Mouse (Mus musculus) mouse trophoblast stem cell (cell line): Measurements from ENCODE around the gene Gm17359.
"Not testable (repeated sequence)": the region's sequence is repeated elsewhere in the genome, so short reads cannot be mapped to it uniquely, and the experiment has no call there.

Experiments
- in situ Hi-C, 2 experiments: fragments of 300-500 bp; cut with MseI, MboI; formaldehyde crosslinking; loops; 2 replicates in 1 of 2; 3 replicates in 1 of 2; pipeline ENCODE4 v1.15.1; 2025

Gm17359 gene

DNA sequence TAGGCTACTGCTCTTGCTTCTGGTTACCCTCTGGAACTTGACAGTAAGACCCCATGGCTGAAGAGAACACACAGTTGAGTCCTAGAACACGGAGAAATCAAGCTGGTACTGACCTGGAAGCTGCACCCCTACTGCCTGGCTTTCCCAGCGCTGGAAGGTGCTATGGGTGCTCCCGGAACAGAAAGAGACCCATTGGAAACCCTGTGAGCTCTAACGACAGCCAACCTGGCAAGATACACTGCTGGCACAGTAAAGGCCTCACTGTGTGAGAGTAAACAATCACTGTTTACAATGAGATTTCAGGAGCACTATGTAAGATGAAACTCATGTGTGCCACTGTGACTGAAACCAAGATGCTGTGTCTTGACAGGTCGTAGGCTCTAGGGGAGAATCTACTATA is 78.6 kb downstream of the Gm17359 start:
- in situ Hi-C loops: no loop called here

DNA sequence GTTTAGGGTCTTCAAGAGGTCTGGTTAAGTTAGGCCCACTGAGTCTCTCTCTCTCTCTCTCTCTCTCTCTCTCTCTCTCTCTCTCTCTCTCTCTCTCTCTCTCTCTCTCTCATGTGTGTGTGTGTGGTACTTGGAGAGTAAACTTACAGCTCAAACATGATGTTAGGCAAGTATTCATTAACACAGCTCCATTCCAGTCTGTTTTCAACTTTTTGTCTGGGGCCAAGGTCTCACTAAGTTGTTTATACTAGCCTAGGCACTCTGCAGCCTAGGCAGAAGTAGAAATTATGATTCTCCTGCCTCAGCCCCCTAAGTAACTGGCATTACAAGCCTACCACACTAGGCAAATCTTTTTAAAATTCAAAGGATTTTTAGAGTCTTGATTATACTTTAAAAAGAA is 79.5 kb downstream of the Gm17359 start:
- in situ Hi-C loops: no loop called here

DNA sequence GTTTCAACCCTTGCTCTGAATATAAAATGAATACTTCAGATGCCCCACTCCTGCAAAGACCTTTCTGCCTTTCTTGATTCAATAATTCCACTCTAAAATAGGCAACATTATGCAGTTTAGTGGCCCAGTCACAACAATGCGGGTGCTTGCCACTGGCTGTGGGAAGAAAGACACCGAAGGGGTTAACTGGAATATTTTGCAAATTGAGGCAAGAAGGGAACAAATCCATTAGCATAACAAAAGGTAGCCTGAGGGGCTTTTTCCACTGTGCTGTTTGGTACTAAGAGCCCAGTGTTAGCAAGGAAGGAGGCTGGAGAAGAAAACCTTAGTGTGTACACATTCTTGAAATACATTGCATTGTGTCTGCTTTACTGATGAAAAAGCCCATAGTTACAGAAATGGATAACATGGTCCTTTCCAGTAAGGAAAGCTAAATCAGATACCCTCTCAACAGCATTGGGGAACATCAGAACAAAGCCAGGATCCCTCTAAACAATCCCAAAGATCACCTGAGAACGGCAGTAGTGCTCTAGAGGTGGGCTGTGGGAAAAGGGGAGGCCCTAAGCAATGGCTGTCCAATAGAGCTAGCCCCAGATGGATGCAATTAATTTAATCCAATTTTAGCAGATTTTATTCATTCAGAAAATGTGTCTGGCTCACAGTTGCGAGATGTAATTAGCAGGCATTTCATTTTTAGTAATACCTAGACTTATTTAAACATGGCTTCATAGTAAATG is 80.7 kb downstream of the Gm17359 start:
- in situ Hi-C loops: no loop called here

DNA sequence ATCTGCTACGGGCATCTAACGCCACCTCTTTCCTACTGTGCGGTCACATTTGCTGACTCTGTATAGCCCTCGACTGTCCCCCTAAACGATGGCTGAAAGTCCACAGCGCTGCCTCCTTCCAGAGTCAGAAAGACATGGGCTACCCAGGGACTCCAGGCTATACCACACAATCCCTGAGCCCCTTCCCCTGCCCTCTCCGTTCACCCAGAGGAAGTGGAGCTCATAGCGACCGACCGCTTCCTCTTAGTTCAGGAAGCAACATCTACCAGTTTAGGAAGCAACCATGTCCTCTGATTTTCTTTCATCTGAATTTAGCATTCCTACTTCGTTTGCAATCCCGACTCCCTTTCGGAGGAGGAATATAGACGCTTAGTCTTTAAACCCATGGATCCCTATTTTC is 82.5 kb downstream of the Gm17359 start:
- in situ Hi-C loops: no loop called here

DNA sequence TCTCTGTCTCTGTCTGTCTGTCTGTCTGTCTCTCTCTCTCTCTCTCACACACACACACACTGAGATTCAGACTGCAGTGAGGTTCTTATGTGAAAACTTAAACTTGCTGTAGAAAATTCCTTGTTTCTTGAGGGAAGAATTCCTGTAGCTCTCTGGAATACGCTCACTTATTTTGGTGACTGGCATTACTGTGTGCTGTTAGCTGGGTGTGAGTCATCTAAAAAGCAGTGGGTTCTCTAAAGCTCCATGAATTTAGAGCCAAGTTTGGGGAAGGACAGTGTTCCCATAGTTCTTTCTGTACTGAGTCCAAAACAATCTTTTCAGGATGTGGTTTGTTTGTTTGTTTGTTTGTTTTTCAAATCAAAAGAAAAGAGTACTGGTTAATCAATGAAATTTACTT is 89.0 kb downstream of the Gm17359 start:
- in situ Hi-C loops: no loop called here

DNA sequence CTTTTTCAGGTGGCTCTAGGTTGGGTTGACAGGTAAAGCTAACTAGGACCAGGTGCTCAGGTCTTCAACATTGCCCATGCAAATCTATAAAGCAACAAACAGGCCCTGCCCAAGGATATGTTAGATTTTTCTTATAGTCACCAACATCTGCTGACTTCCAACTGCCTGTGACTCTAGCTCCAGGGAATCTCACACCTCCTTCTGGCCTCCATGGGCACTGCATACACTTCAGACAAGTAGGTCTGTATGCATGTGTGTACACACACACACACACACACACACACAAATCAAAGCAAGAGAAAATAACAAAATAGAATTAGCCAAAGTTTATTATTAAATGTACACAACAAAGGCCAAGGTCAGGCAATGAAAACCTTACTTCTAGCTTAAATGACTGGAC is 97.1 kb downstream of the Gm17359 start:
- in situ Hi-C loops: loop anchor here (10.0 kb wide), 1 partner anchor 209 kb away; no protein-coding TSS in a partner anchor

DNA sequence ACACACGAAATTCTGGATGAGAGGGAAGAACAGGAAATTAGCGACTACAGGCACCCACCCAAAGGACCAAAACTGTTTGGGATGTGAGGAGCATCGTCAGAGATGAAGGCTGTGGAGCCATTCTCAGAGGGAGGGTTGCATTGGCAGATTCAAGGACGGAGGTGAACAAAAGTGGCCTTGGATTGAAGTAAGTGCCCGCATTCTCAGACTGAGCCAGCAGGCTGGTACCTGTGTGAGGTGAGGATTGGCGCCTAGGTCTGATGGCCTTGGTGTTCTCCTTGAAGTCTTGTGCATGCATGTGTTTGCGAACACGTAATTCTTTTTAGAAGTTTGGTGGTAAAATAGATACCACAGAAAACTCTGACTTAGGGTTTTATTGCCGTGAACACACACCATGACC is 98.0 kb downstream of the Gm17359 start:
- in situ Hi-C loops: loop anchor here (10.0 kb wide), 1 partner anchor 210 kb away; no protein-coding TSS in a partner anchor

DNA sequence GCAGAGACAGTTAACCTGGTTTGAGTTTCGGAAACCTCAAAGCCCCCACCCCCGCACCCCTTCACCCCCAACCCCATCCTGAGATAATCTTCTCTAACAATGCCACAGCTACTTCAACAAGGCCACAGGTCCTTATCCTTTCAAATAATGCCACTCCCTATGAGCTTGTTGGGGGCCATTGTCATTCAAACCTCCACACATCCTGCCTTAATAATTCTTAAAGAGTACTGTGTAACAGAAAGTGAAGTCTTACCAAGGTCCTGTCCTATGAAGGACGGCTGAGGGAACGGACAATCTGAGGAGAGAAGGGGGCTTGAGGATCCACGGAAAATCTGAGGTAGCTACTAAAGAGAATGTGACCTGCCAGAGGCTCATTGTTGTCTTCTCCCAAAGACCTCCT is 98.5 kb downstream of the Gm17359 start:
- in situ Hi-C loops: loop anchor here (10.0 kb wide), 1 partner anchor 210 kb away; no protein-coding TSS in a partner anchor

DNA sequence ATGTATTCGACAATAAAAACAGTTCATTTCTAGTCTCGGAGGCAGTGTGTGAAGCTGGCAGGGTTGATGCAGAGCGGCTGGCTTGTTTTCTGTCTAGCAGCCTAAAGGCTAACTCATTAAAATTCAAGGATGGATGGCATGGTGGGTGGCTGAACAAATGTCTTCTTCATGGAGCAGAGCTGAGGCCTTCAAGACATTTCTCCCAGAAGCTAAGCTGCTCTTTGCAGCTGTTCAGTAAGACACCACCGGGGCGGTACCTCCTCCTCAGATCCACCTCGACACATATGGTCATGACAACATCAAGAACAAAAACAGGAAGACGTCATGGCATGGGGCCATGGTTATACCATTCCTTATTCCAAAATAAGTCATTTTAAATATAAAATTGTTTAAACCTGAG is 99.7 kb downstream of the Gm17359 start:
- in situ Hi-C loops: loop anchor here (10.0 kb wide), 1 partner anchor 211 kb away; no protein-coding TSS in a partner anchor

DNA sequence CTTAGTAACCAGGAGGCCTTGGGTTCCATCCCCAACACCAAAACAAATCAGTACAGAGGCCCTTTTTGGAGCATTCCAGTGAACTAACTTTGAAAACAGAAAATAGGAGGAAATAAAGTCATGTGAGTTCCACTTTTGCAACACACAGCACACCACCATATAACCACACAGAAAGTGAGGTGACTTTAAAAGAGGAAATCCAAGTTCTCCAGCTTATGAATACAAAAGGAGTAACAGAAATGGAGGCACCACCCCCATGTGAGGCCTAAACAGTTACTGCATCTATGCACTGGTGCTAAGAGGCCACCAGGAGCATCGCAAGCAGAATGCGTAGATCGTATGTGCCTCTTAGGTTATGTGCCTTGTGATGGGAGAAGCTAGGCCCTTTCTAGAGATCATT is 101.8 kb downstream of the Gm17359 start:
- in situ Hi-C loops: loop anchor here (10.0 kb wide), 1 partner anchor 213 kb away; no protein-coding TSS in a partner anchor

DNA sequence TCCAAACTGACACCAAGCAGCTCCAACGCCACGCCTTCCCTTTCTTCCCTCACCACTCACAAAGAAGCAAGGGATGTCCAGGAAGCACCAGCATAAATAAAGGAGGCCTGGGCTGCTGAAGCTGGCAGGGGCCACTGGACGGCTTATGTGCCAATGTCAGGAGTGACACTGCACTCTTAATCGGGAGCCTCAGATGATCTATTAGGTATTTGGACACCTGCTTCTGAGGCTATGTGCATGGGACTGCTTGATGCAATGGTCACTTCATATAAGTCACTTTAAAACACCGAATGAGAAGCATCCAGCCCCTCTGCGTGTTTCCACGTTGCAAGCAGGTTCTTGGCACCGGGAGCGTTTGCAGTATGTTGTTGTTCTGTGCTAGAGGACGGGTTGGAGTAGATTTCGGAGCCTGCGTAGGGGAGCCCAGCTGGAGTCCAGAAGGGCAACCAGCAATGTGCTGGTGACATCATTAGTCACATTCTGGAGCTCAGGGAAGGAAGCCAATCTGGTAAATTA is 104.6 kb downstream of the Gm17359 start:
- in situ Hi-C loops: no loop called here

DNA sequence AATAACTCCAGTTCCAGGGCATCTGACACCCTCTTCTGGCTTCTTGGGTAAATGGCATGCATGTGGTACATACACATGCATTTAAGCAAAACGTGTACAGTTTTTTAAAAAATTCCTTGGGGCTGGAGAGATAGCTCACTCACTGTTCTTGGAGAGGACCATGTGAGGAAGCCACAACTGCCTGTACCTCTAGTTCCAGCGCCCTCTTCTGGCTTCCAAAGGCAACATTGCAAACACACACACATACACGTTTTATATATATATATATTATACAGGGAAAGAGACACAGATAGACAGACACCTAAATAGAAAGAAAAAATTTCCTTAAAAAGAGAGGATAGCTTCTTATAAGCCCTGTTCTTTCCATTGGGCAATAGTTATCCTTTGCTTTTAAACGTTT is 107.4 kb downstream of the Gm17359 start:
- in situ Hi-C loops: no loop called here

DNA sequence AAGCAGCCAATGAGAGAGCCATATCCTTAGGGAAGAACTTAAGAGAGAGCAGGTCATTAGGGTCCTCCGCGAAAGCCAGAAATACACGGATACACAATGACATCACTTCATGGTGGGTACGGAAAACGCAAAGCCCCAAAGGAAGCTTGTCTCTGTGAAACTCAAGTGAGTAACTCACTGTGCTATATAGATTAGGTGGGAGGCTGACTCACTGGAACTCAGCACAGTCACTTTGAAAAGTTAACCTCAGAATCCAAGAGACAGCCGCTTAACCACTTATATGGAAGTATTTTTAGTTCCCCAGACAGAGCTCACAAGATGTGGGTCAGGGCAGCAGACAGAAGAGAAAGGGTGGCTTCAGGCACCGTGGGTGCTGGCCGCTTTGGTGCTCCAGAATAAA is 108.6 kb downstream of the Gm17359 start:
- in situ Hi-C loops: no loop called here

DNA sequence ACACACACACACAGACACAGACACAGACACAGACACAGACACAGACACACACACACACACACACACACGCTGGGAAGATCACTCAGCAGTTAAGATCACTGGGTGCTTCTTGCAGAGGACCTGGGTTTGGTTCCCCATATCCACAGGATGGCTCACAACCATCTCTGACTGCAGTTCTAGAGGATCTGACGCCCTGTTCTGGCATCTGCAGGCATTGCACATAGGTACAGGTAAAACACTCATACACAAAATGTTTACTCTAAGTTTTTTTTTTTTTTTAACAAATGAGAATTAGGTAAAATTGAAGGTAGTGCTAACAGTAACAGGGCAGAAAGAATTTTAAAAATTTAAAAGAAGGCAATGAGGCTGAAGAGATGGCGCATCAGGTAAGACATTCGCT is 109.7 kb downstream of the Gm17359 start:
- in situ Hi-C loops: no loop called here

DNA sequence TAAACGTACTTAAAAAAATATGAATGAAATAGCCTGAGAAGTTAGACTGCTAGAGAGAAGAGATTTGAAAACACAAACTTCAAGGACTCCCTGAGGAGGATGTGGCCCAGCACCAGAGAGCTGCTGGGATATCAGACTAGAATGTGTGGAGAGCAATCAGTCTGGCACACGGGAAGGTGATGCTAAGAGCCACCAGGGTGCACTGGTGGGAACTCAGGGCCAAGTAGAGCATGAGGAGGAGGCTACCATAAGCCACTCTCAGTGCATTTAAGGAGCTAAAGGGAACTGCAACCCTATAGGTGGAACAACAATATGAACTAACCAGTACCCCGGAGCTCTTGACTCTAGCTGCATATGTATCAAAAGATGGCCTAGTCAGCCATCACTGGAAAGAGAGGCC is 110.2 kb downstream of the Gm17359 start:
- in situ Hi-C loops: not testable (repeated sequence)

DNA sequence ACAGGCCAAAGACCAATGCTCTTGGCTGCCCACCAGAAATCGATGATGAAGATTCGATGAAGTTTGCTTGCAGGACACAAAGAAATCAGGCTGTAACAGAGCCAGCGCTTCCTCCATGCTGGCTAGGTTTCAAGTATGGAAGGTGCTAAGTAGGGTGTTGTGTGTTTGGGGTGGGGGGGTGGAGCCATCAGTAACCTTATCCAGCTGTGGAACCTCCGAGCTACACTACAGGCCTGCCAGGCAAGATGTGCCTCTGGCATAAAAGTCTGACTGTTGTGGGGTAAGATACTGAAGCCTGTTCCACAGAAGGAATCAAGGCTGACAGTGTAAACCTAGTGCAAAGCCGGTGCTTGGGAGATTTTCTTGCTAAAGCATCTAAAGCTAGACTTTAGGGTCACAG is 112.0 kb downstream of the Gm17359 start:
- in situ Hi-C loops: no loop called here

DNA sequence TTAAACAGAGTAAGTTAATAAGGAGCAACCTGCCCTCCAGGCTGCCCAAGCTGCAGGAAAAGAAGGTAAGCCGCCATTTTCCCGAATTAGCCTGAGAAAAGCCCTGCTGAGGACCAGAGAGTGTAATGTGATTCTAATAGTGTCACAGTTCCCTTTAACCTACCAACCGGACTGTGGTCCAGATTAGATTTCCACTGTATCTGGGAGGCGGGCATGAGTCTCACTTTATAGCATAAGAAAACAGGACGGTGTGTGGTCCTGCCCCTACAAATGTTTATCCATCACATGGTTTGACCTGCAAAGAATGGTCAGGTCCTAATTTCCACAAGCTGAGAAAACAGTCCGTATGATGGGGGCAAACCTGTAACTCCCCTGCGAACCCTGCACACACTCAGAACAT is 112.9 kb downstream of the Gm17359 start:
- in situ Hi-C loops: no loop called here

DNA sequence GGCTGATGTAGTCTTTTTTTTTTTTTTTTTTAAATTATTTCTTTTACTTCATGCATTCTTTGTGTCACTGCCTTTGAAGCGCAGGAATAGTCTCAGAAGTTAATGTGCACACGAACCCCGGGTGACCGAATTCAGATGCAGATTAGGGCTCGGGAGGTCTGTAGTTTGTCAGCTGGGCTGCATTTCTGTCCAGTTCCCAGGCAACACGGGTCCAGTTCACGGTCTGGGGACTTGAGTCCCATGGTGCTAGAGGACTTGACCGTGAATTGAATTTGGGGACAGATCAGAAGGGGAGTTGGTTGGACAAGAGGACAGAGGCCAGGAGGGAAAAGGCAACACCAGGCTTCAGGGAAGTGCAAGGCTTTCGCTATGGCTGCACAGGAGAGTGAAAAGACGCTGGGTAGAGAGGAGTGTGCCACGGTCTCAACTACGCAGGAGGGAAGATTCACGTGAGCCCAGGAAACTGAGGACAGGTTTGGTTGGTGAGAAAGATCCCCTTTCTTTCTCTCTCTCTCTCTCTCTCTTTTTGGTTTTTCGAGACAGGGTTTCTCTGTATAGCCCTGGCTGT is 116.3 kb downstream of the Gm17359 start:
- in situ Hi-C loops: loop anchor here in 1 of 2 experiments (25.0 kb wide), 1 partner anchor 490 kb away; no protein-coding TSS in a partner anchor

DNA sequence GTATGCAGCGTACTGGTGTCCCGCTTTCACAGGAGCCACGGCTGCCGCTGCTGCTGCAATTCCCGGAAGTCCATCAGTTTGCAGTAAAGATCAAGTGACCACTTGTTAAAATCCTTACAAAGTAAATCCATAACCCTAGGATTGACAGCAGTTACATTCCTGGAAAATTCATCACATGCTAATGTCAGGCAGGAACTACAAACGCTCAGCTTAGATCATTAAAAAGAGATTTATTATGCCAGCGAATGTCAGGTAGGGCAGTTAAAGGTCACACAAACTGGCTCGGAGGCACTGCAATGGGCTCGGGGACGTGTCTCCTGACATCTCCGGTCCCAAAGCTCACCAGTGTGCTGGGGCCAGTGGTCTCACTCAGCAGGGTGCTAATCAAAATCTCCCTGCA is 119.3 kb downstream of the Gm17359 start:
- in situ Hi-C loops: loop anchor here in 1 of 2 experiments (25.0 kb wide), 1 partner anchor 493 kb away; no protein-coding TSS in a partner anchor

DNA sequence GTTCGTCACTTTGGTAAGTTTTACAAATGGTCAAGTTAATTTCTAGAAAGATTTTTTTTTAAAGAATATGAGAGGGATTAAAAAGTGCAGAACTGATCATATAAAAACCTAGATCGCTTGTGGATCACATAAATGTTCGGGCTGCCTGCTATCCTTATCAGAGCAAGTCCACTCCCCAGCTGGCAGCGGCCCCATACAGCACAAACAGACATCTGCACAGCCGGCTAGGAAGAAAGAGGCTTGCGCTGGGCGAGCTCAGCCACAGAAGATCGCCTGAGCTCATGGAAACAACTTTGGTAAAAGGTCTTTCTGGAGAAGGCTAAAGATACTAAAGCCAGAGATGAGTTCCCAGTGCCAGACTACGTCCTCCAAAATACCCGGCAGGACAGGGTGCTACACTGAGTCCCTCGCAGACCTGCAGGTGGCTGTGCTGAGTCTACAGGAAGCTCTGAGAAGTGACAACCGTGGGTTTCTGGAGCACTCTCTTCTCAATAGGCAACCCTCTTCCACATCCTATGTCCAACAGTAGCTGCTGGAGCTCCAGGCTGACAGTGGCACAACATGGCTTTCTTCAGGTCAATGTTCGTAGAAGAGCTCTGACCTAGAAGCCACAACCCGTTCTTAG is 122.3 kb downstream of the Gm17359 start:
- in situ Hi-C loops: loop anchor here in 1 of 2 experiments (25.0 kb wide), 1 partner anchor 496 kb away; no protein-coding TSS in a partner anchor

DNA sequence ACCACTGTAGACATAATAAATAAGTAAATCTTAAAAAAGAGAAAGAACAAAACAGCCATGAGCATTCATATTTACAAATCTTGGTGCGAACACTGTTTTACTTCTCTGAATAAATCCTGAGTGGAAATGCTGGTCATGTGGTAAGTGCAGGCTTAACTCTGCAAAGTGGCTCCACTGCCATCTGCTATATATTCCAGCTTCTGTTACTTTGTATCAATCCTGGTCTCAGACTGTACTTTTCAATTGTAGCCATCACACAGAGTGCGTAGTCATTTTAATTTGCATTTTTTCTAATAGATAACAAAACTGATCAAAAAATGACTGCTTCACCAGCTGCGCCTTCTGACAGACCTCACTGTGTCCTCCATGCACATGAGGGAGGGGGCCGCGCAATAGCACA is 133.0 kb downstream of the Gm17359 start:
- in situ Hi-C loops: loop anchor here in 1 of 2 experiments (10.0 to 25.0 kb wide), 2 partner anchors 265 to 507 kb away; no protein-coding TSS in a partner anchor

DNA sequence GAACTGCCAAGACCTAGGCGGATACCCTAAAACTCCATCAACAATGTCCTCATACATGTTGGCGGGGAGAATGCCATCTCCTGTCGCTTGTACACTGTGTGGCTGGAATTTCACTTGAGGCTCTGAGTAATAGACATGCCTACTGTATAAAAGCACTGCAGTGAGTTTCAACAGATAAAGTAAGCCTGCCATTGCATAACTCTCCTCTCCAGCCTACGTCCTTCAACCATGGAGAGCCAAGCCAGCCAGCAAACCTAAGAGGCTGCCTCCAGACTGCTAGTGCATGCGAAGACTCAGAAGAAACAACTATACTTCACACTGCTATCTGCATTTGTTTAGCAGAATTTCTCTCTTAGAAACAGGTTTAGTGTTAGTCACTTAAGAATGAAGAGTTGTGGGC is 135.9 kb downstream of the Gm17359 start:
- in situ Hi-C loops: loop anchor here in 1 of 2 experiments (25.0 kb wide), 1 partner anchor 510 kb away; no protein-coding TSS in a partner anchor
